Mouse (Mus musculus) granulocyte monocyte progenitor cell, adult 5-6 weeks (primary cell): ENCODE data around the gene Cul9. TPM values are rescaled to one million over a fixed set of nuclear protein-coding genes. Genes with fewer than 3 reads are reported as not detected.

ENCODE experiments used
- ATAC-seq: replicated peaks from 2 replicates; pipeline ENCODE4 v1.8.0; 2016; ENCODE audit warnings: mild to moderate bottlenecking, moderate TSS enrichment, inconsistent platforms; ENCODE audit not compliant: poor library complexity, severe bottlenecking
- total RNA-seq, 2 experiments: library from RNA; stranded (forward) in 1 of 2; stranded (reverse) in 1 of 2; fragments of 200-712, 200-1000 nt in 1 of 2; fragments of >200 nt in 1 of 2; fragmentation: Nextera tagmentation in 1 of 2; gene quantifications; 2 replicates each; pipeline ENCODE4 v1.2.3; 2014 to 2017

The Cul9 gene
- total RNA-seq, 2 experiments from 2014 or later, result 7.5 to 34.8 TPM

GRCm38 (mm10) chr17:46554646-46554976, 8.4 kb upstream of the Cul9 start:
- no peak for ATAC-seq

- no peak for ATAC-seq
Measured at GRCm38 (mm10) chr17:46553926-46554325, 7.7 kb upstream of the Cul9 start.

GRCm38 (mm10) chr17:46553469-46553868, 7.3 kb upstream of the Cul9 start:
- ATAC-seq, result no peak

- peak; percentile 45 for ATAC-seq
Measured at GRCm38 (mm10) chr17:46552841-46553423, 6.7 kb upstream of the Cul9 start.

- ATAC-seq, result no peak
Measured at GRCm38 (mm10) chr17:46552151-46552550, 6.0 kb upstream of the Cul9 start.

- ATAC-seq, result no peak
Measured at GRCm38 (mm10) chr17:46551369-46551768, 5.2 kb upstream of the Cul9 start.

GRCm38 (mm10) chr17:46550904-46551303, 4.7 kb upstream of the Cul9 start:
- ATAC-seq, result no peak

- ATAC-seq, result no peak
Measured at GRCm38 (mm10) chr17:46549642-46550041, 3.5 kb upstream of the Cul9 start.

- ATAC-seq, result no peak
Measured at GRCm38 (mm10) chr17:46549193-46549592, 3.0 kb upstream of the Cul9 start.

- no peak for ATAC-seq
Measured at GRCm38 (mm10) chr17:46548741-46549140, 2.6 kb upstream of the Cul9 start.

GRCm38 (mm10) chr17:46547923-46548322, 1.7 kb upstream of the Cul9 start:
- ATAC-seq, result no peak

- ATAC-seq, result no peak
Measured at GRCm38 (mm10) chr17:46546995-46547394, 807 bp upstream of the Cul9 start.

- ATAC-seq, result no peak
Measured at GRCm38 (mm10) chr17:46546591-46546990, 403 bp upstream of the Cul9 start.

GRCm38 (mm10) chr17:46543661-46544060, 2.5 kb downstream of the Cul9 start:
- ATAC-seq, result no peak

- peak; percentile 71 for ATAC-seq
Measured at GRCm38 (mm10) chr17:46525579-46526307, 20.4 kb downstream of the Cul9 start.

- no peak for ATAC-seq
Measured at GRCm38 (mm10) chr17:46525065-46525464, 21.1 kb downstream of the Cul9 start.

GRCm38 (mm10) chr17:46521963-46522668, 24.1 kb downstream of the Cul9 start:
- no peak for ATAC-seq

GRCm38 (mm10) chr17:46521174-46521573, 25.0 kb downstream of the Cul9 start:
- ATAC-seq, result no peak

GRCm38 (mm10) chr17:46520385-46520979, 25.7 kb downstream of the Cul9 start:
- peak; percentile 64 for ATAC-seq

- ATAC-seq, result no peak
Measured at GRCm38 (mm10) chr17:46519971-46520370, 26.2 kb downstream of the Cul9 start.

GRCm38 (mm10) chr17:46513329-46513728, 32.9 kb downstream of the Cul9 start:
- no peak for ATAC-seq
